Mouse (Mus musculus): ENCODE data around the gene Ubap1l. TPM values are rescaled to one million over a fixed set of nuclear protein-coding genes. Genes with fewer than 3 reads are reported as not detected.

Gene Ubap1l
- polyA plus RNA-seq (2015; fragmentation: Nextera tagmentation; extraction: Ambion mirVana): 2.5 and 3.0 TPM in 2 replicates

DNA sequence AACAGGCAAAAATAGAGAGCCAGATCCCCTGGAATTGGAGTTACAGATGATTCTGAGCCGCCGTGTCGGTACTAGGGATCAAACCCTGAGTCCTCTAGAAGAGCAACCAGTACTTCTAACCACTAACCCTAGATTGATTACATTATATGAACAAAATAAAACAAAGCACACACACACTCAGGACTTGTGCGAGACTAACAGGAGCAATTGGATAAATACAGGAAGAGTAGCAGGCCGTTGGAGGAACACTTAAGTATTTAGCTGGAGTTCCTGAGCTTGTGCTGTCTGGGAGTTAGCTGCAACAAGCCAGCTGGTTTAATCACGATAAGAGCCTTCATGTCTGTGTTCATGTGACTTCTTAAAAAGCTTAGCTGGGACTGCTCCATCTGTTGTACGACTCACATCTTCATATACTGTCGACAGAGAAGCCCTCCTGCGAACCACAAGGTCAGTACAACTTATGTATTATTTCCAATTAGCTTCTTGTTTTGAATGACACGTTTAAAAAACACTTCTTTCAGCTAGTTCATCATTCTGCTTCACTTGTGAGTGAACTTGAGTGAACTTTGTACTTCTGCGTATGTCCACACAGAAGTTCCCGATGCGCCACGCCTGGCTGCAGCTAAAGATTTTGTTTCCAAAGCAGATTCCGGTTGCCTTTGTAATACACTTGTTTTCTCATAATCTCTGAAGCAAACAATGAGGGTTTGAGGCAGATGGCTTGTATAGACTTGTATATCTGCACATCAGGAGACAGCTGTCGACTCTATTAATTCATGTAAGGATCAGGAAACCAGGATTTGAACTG, at the start of gene Ubap1l:
Ubap1l (plus strand) TSS at position 401 of the 808 bp plus-strand sequence.
- no peak within 1 kb of the TSS for H3K4me3 ChIP-seq (ENCODE audit: low read length)
- WGBS: 93% methylated on average over 16 of the region's 16 CpGs
- no peak within 1 kb of the TSS for H3K4me2 ChIP-seq (ENCODE audit: low read length)
- H3K36me3 ChIP-seq (ENCODE audit: control insufficient read depth, insufficient read depth, low read length): peaks cover 39% of the 10 kb centered on the region
- no peaks in the 10 kb centered on the region for H3K4me1 ChIP-seq (ENCODE audit: control insufficient read depth, insufficient read depth, low read depth, low read length)
- no peak within 1 kb of the TSS for H3K9ac ChIP-seq (ENCODE audit: low read depth, low read length)
- no peaks in the 10 kb centered on the region for H3K9me3 ChIP-seq (ENCODE audit: control insufficient read depth, low read length)
- H3K27ac ChIP-seq (ENCODE audit: low read depth, low read length): no peak within 1 kb of the TSS
- ATAC-seq: no peak
- H3K27me3 ChIP-seq (replicated peaks; ENCODE audit: control insufficient read depth, insufficient read depth, low read length): no peaks in the 10 kb centered on the region

DNA sequence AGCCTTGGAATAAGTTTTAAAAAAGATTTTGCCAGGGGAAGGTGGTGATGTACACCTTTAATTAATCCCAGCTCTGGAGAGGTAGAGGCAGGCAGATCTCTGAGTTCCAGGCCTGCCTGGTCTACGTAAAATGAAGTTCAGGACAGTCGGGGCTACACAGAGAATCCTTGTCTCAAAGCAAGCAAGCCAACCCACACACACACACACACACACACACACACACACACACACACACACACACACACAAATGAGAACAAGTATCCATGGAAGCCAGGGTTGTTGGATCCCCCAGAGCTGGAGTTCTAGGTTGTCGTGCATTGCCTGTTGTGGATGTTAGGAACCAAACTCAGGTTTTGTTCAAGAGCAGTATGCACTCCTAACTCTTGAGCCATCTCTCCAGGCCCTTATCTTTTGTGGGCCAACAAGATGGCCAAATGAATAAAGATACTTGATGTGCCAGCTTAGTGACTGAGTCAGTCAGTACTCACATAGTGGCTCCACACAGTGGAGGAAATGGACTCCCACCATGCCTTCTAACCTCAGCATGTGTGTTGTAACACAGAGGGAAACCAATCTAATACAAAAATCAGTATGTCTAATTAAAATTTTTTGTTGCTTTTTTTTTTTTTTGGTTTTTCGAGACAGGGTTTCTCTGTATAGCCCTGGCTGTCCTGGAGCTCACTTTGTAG, 48.0 kb upstream of the Ubap1l start:
- ATAC-seq: no peak
- Histone ChIP-seq H3K9ac (ENCODE audit: low read depth, low read length) (no peak overlapping the region), H3K27ac (ENCODE audit: low read depth, low read length) (no peak overlapping the region), H3K36me3 (ENCODE audit: control insufficient read depth, insufficient read depth, low read length) (peaks cover 26% of the 10 kb centered on the region), H3K4me2 (ENCODE audit: low read length) (no peak overlapping the region), H3K9me3 (ENCODE audit: control insufficient read depth, low read length) (no peaks in the 10 kb centered on the region), H3K4me1 (ENCODE audit: control insufficient read depth, insufficient read depth, low read depth, low read length) (no peaks in the 10 kb centered on the region), H3K27me3 (replicated peaks; ENCODE audit: control insufficient read depth, insufficient read depth, low read length) (no peaks in the 10 kb centered on the region), H3K4me3 (ENCODE audit: low read length) (no peak overlapping the region)
- 97% methylated on average over 4 of the region's 4 CpGs for WGBS

DNA sequence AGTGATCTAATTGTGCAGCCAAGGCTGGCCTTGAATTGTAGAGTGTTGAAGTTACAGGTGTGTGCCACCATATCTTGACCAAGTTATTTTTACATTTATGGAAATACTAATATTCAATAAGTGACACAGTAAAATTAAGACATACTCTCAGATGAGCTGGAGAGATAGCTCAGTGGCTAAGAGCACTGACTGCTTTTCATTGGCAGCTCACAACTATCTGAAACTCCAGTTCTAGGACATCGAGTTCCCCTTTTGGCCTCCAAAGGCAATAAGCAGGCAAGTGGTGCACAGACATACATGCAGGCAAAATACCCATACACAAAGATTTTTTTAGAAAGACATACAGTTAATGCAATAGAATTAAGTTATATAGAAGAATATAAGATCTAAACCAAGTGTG, 47.0 kb upstream of the Ubap1l start:
- H3K9me3 ChIP-seq (ENCODE audit: control insufficient read depth, low read length): no peaks in the 10 kb centered on the region
- ATAC-seq: no peak
- H3K4me2 ChIP-seq (ENCODE audit: low read length): no peak overlapping the region
- H3K36me3 ChIP-seq (ENCODE audit: control insufficient read depth, insufficient read depth, low read length): peaks cover 27% of the 10 kb centered on the region
- no peak overlapping the region for H3K4me3 ChIP-seq (ENCODE audit: low read length)
- H3K4me1 ChIP-seq (ENCODE audit: control insufficient read depth, insufficient read depth, low read depth, low read length): no peaks in the 10 kb centered on the region
- no peak overlapping the region for H3K27ac ChIP-seq (ENCODE audit: low read depth, low read length)
- H3K9ac ChIP-seq (ENCODE audit: low read depth, low read length): no peak overlapping the region
- no peaks in the 10 kb centered on the region for H3K27me3 ChIP-seq (replicated peaks; ENCODE audit: control insufficient read depth, insufficient read depth, low read length)
- WGBS: 97% methylated on average over 1 of the region's 1 CpGs

- Histone ChIP-seq H3K36me3 (ENCODE audit: control insufficient read depth, insufficient read depth, low read length) (peaks cover 27% of the 10 kb centered on the region), H3K9ac (ENCODE audit: low read depth, low read length) (no peak overlapping the region), H3K4me1 (ENCODE audit: control insufficient read depth, insufficient read depth, low read depth, low read length) (no peaks in the 10 kb centered on the region), H3K27me3 (replicated peaks; ENCODE audit: control insufficient read depth, insufficient read depth, low read length) (no peaks in the 10 kb centered on the region), H3K4me3 (ENCODE audit: low read length) (no peak overlapping the region), H3K27ac (ENCODE audit: low read depth, low read length) (no peak overlapping the region), H3K9me3 (ENCODE audit: control insufficient read depth, low read length) (no peaks in the 10 kb centered on the region), H3K4me2 (ENCODE audit: low read length) (no peak overlapping the region)
- 91% methylated on average over 11 of the region's 11 CpGs for whole genome bisulfite sequencing
- ATAC-seq: no peak
These were observed 38.5 kb upstream of the Ubap1l start for GRCm38 (mm10) chr9:65322255-65322900.

GRCm38 (mm10) chr9:65325971-65326370, 34.9 kb upstream of the Ubap1l start:
- no peak overlapping the region for H3K4me2 ChIP-seq (ENCODE audit: low read length)
- no peak overlapping the region for H3K9ac ChIP-seq (ENCODE audit: low read depth, low read length)
- H3K4me3 ChIP-seq (ENCODE audit: low read length): no peak overlapping the region
- H3K36me3 ChIP-seq (ENCODE audit: control insufficient read depth, insufficient read depth, low read length): peaks cover 20% of the 10 kb centered on the region
- no peaks in the 10 kb centered on the region for H3K27me3 ChIP-seq (replicated peaks; ENCODE audit: control insufficient read depth, insufficient read depth, low read length)
- no peak for ATAC-seq
- H3K9me3 ChIP-seq (ENCODE audit: control insufficient read depth, low read length): no peaks in the 10 kb centered on the region
- no peaks in the 10 kb centered on the region for H3K4me1 ChIP-seq (ENCODE audit: control insufficient read depth, insufficient read depth, low read depth, low read length)
- no peak overlapping the region for H3K27ac ChIP-seq (ENCODE audit: low read depth, low read length)

DNA sequence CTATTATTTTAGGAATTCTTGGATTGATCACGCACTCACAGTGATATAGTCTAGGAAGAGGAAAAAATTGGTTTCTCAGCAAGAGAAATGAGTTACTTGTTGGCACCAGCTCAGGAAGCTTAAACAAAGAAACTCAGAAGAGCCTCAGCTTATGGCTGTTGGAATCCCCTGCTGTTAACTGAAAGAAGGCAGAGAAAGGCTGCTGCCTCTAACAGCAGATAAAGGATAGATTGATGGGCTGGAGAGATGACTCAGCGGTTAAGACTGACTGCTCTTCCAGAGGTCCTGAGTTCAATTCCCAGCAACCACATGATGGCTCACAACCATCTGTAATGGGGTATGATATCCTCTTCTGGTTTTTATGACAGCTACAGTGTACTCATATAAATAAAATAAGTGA, 33.5 kb upstream of the Ubap1l start:
- H3K9me3 ChIP-seq (ENCODE audit: control insufficient read depth, low read length): no peaks in the 10 kb centered on the region
- H3K27me3 ChIP-seq (replicated peaks; ENCODE audit: control insufficient read depth, insufficient read depth, low read length): no peaks in the 10 kb centered on the region
- no peak overlapping the region for H3K27ac ChIP-seq (ENCODE audit: low read depth, low read length)
- WGBS: 86% methylated on average over 2 of the region's 2 CpGs
- no peak for ATAC-seq
- peaks cover 16% of the 10 kb centered on the region for H3K36me3 ChIP-seq (ENCODE audit: control insufficient read depth, insufficient read depth, low read length)
- no peaks in the 10 kb centered on the region for H3K4me1 ChIP-seq (ENCODE audit: control insufficient read depth, insufficient read depth, low read depth, low read length)
- H3K4me3 ChIP-seq (ENCODE audit: low read length): no peak overlapping the region
- H3K9ac ChIP-seq (ENCODE audit: low read depth, low read length): no peak overlapping the region
- H3K4me2 ChIP-seq (ENCODE audit: low read length): no peak overlapping the region

GRCm38 (mm10) chr9:65333958-65334357, 26.9 kb upstream of the Ubap1l start:
- no peaks in the 10 kb centered on the region for H3K9me3 ChIP-seq (ENCODE audit: control insufficient read depth, low read length)
- H3K36me3 ChIP-seq (ENCODE audit: control insufficient read depth, insufficient read depth, low read length): peaks cover 6% of the 10 kb centered on the region
- ATAC-seq: no peak
- no peaks in the 10 kb centered on the region for H3K27me3 ChIP-seq (replicated peaks; ENCODE audit: control insufficient read depth, insufficient read depth, low read length)
- H3K4me3 ChIP-seq (ENCODE audit: low read length): no peak overlapping the region
- WGBS: 90% methylated on average over 5 of the region's 5 CpGs
- no peak overlapping the region for H3K27ac ChIP-seq (ENCODE audit: low read depth, low read length)
- H3K9ac ChIP-seq (ENCODE audit: low read depth, low read length): no peak overlapping the region
- no peak overlapping the region for H3K4me2 ChIP-seq (ENCODE audit: low read length)
- no peaks in the 10 kb centered on the region for H3K4me1 ChIP-seq (ENCODE audit: control insufficient read depth, insufficient read depth, low read depth, low read length)

DNA sequence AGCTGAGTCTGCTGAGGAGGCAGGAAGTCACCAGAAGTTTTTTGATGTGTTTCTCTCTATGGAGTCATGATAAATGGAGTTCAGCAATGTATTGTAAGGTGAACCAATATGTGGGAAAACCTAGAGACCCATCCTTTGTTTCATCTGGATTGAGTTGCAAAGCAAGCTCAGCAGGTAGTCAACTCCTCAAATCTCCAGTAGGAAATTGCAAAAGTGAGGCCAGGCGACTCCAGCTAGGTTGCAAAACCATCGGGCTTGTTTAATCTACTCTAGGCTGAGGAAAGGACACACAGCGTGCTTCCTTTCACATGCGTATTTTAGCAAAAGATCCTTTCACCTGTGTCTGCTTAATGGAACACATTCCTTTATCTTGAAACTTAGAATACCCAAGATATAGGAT, 21.7 kb upstream of the Ubap1l start:
- no peak overlapping the region for H3K4me2 ChIP-seq (ENCODE audit: low read length)
- no peaks in the 10 kb centered on the region for H3K36me3 ChIP-seq (ENCODE audit: control insufficient read depth, insufficient read depth, low read length)
- H3K27me3 ChIP-seq (replicated peaks; ENCODE audit: control insufficient read depth, insufficient read depth, low read length): no peaks in the 10 kb centered on the region
- H3K9ac ChIP-seq (ENCODE audit: low read depth, low read length): no peak overlapping the region
- H3K4me1 ChIP-seq (ENCODE audit: control insufficient read depth, insufficient read depth, low read depth, low read length): no peaks in the 10 kb centered on the region
- H3K9me3 ChIP-seq (ENCODE audit: control insufficient read depth, low read length): no peaks in the 10 kb centered on the region
- no peak overlapping the region for H3K4me3 ChIP-seq (ENCODE audit: low read length)
- no peak overlapping the region for H3K27ac ChIP-seq (ENCODE audit: low read depth, low read length)
- 84% methylated on average over 4 of the region's 4 CpGs for WGBS
- ATAC-seq: no peak

DNA sequence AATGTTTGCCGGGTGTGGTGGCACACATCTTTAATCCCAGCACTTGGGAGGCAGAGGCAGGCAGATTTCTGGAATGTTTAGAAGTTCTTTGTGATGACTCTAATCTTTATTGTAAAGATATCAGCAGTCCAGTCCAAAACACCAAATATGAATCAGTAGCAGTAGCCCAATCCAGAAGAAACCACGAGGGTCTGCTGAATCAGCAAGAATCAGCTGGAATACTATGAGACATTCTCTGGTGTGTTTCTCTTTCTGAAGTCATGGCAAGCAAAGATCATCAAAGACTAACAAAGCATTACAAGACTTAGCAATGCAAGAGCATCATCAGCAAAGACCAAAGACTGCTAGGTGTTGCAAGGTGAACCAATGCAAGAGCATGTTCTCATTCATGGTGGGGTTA, 20.4 kb upstream of the Ubap1l start:
- Histone ChIP-seq H3K9me3 (ENCODE audit: control insufficient read depth, low read length) (no peaks in the 10 kb centered on the region), H3K27ac (ENCODE audit: low read depth, low read length) (no peak overlapping the region), H3K4me2 (ENCODE audit: low read length) (no peak overlapping the region), H3K4me3 (ENCODE audit: low read length) (no peak overlapping the region), H3K36me3 (ENCODE audit: control insufficient read depth, insufficient read depth, low read length) (no peaks in the 10 kb centered on the region), H3K4me1 (ENCODE audit: control insufficient read depth, insufficient read depth, low read depth, low read length) (no peaks in the 10 kb centered on the region), H3K27me3 (replicated peaks; ENCODE audit: control insufficient read depth, insufficient read depth, low read length) (no peaks in the 10 kb centered on the region), H3K9ac (ENCODE audit: low read depth, low read length) (no peak overlapping the region)
- no peak for ATAC-seq
- 92% methylated on average over 2 of the region's 2 CpGs for whole genome bisulfite sequencing
